Mouse (Mus musculus) heart, postnatal 4 days (tissue): ENCODE measurements around the gene AC124502.3. TPM values are rescaled to one million over a fixed set of nuclear protein-coding genes. Genes with fewer than 3 reads are reported as not detected.
"Not testable (repeated sequence)": the region's sequence is repeated elsewhere in the genome, so short reads cannot be mapped to it uniquely, and the experiment has no call there.

Experiments
- DNase-seq: peaks from one replicate; pipeline ENCODE4 v3.0.0; 2021
- total RNA-seq, 2 experiments: library from RNA; stranded (reverse); gene quantifications; 2 replicates each; pipeline ENCODE4 v1.2.3; 2021

AC124502.3 gene
- 1 to 10 TPM; 1.6 to 2.0 TPM for total RNA-seq

DNA sequence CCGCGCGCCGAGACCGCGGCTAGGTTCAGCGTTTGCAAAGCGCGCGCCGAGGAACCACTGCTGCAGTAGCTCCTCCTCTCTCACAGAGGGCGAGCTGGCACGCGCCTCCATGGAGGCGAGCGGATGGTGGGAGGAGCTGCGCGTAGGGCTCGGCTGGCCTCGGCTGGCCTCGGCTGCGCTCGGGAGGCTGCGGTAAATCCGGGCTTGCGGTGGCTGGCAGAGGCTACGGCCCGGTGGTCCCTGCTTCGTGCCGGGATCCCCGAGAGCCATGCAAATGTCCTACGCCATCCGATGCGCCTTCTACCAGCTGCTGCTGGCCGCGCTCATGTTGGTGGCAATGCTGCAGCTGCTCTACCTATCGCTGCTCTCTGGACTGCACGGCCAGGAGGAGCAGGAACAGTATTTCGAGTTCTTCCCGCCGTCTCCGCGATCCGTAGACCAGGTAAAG, at the start of gene AC124502.3, which contains the start of gene B4gat1:
Gene AC124502.3, plus strand, starts transcription at position 183 of the 448 bp plus-strand sequence.
Gene B4gat1, plus strand, starts transcription at position 118 of the 448 bp plus-strand sequence.
- peak; percentile 91 for DNase-seq

DNA sequence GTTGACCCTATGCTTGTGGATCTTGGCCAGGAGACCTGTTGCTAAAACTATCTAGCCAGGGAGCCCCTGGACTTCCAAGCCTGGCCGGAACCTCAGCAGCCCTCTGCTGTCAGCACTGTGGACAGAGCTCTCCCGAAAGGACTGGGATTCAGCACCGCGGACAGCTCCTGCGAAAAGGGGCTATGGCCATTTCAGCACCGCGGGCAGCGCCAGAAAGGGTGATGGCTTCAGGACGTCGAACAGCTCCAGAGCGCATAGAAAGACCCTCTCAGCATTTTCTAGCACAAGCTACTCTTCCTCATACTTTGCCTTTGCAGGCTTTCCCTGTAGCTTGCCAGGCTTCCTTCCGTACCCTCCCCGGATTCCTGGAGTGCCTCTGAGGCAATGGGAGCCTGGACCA, 49.7 kb upstream of the AC124502.3 start:
- peak; percentile 98 for DNase-seq

DNA sequence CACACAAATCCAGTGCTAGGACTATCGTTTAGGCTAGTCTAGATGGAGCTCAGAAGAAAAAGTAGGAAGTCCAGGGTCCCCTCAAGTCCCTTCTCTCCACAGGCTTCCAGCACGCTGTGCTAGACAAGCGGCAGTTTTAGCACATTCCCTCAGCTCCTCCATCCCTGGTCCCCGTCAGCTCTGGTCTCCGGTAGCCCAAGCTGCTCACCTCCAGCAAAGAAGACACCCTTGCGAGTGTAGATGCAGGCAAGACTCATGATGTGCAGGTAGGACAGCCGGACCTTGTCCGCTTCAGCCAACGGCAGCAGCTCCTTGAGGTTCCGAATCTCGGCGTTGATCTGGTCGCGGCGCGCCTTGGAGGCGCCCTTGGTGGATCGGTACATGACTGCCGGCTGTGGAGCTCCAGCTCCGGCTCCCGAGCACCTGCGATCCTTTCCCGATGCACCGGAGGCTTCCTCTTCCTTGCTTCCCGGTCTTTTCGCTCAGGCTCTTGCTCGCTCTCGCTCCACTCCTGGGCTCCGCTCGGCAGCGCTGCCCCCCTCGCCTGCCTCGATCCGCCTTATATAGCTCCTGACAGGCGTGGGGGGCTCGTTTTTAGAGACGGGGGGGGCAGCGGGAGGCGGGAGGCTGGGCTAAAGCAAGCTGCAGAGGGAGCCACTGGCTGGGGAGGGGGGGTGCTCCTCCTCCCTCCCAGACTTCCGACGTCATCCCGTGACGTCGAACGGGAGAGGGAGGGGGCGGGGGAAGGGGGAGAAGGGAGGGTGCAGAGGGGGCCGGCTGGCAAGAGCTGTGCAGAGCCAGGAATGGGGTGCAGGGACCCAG, 49.0 kb upstream of the AC124502.3 start:
- DNase-seq = no peak

DNA sequence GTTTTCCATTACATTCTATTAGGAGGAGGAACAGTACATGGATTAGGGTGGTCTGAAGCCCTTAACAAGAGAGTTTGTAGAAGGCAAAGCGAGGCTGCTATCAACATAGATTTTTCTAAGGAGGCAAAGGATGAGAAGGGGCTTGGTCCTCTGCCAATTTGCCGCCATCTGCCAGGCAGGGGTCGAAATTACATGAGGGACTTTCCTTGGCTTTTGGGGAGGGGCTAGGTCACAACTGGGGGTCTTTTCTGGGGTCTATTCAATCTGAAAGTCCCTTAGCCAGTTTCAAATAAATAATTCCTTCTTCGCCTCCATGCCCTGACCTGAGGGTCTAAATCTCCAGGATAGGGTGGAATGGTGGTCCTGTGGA, 48.5 kb upstream of the AC124502.3 start, which contains the start of gene Npas4:
Gene Npas4, minus strand, starts transcription at position 61 of the 370 bp plus-strand sequence.
- DNase-seq = no peak

DNA sequence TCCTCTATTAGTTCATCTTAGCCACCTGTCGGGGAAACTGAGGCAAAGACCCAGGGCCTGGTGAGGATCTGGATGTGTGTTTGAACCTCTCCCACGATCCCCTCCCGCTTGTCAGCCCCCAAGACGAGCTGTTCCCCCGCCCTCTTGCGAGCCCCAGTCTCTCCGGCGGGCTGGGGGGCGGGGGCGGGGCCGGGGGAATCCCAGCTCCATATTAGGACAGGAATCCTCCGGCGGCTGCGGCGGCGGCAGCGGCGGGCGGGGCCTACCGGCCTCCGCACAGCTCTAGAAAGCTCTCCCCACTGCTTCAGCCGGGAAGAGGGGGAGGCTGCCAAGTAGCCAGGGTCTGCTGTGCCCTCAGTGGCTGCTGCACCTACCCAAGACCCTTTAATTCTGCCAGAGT, 48.0 kb upstream of the AC124502.3 start:
- DNase-seq = no peak

DNA sequence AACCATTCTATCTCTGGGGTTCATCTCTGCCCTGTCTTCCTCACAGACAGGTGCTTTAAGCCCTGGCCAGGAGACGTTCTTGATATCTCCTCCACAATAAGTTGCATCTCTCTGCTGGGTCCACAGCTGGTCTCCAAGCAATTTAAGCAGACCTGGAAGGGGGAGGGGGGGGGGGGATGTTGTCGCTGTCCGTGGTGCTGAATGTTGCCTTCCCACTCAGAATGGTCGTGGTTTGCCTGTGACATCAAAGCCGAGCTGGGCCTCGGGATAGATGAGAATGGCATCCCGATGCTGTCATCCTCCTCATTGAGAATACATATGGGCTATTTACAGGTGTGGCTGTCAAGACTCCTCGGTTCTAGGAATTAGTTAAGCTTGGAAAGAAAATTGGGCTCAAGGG, 46.3 kb upstream of the AC124502.3 start:
- no peak for DNase-seq

DNA sequence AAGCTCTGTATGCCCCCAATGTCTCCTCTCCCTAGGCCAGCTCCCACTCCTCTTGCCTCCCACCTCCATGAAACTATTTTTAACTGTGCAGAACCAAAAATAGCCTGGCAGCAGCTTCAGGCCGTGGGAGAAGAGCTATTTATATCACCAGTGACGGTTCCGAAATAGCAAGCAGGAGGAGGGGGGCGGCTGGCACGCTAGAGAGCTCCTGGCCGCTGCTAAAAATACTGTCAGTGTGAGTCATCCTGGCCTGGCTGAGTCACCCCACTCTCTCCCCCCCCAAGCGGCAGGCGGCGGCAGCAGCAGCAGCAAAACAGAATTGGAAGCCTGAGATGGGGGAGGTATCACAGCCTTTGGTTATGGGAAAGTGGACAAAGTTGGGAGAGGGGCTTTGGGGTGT, 45.8 kb upstream of the AC124502.3 start:
- DNase-seq = peak; percentile 86

DNA sequence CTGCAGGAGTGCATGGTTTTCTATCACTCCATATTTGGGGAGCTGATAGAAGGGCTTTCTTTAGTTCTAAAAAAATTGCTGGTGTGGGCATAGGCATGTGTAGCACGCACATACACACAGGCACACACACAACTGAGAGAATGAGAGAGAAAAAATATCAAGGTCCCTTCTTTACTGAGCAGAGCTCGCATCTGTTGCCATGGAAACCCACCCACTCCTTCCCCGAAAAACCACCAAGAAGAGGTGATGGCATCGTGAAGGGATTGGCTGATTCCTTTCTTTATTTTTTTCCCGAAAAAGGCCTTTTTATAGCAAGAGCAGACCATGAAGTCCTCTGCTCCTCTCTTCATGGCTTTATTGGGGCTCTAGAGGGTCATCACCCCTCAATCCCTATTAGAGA, 44.6 kb upstream of the AC124502.3 start:
- DNase-seq = no peak

DNA sequence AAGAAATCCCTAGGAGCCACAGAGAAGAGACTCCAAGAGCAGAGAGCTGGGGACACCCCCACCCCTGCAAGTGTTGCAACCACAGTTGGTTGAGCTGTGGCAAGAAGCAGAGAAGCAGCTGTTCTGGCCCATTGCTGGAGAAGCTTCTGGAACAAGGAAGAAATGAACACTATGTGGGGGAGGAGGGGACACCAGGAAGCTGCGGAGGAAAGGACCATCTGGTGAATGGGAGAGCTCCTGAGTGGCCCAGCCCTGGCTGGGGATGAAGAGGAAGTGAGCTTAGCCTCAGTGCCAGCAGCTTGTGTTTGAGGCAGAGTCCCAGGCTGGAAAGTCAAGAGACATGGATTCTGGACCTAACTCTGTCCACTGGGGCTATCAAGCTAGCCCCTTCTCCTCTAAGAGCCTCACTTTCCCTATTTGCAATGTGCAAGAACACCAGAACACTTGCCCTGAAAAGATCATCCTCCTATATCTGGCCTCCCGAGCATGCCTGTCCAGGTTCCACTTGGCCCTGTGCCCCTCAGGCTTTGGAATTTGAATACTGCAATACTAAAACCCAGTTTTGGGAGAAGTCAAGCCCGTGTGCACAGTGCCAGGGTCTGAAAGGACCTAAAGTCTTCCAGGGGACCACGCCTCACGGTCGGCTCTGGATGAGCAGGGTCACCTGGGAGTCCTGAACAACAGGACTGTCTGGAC, 39.1 kb upstream of the AC124502.3 start:
- no peak for DNase-seq

DNA sequence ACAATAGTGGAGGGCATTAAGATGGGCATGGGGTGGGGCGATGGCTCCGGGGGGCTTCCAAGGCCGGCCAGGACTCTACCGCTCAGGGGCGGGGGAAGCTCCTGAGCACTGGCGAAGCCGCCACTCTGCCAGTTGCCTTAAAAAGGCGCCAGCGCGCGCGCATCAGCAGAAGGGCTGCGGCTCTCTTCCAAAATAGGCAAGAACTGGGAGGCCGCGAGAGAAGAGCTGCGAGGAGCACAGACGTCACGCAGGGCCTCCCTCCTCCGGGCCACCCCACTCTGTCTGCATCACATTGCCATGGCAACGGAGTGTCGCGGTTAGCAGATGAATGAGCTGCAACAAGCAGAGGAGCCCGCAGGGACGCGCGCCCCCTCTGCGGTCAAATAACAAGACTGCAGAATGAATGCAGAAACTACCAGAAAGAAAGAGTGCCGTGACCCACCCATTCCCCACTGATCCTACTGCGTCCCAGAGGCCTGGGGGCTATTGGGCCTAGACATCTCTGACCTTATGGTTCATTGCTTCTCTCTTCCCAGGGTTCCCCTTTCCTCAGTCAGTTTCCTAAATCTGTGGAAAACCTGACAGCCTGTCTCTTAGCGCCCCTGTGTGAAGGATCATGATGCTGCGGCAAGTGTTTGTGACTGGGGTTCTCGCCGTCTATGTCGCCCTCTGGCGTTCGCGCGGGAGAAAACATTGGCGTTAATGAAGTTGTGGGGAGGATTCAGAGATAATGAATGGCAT, 36.9 kb upstream of the AC124502.3 start:
- DNase-seq = peak; percentile 86

DNA sequence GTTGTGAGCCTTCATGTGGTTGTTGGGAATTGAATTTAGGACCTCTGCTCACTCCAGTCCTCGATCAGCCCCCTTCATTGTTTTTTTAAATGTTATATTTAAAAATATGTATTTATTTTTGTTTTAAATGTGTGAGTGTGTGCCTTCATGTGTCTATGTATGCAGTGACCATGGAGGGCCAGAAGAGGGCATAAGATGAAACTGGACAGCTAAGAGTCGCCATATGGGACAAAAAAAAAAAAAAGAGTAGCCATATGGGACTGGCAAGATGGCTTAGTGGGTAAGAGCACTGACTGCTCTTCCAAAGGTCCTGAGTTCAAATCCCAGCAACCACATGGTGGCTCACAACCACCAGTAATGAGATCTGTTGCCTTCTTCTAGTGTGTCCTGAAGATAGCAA, 35.0 kb upstream of the AC124502.3 start:
- not testable (repeated sequence) for DNase-seq

DNA sequence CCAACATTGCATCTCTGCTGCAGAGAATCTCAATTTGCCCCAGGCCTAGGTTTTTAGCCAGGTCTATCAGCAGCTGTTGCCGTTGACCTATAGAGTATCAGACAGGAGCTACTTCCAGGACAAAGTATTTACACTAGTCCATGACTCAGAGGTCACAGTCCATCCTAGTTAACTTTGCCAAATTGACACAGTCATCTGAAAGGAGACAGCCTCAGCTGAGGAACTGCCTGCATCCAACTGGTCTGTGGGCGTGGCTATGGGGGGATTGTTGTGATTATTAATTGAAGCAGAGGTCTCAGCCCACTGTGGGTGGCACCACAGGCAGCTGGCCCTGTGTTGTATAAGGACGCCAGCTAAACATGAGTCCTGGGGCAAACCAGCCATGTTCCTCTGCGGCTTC, 33.8 kb upstream of the AC124502.3 start:
- DNase-seq = no peak

DNA sequence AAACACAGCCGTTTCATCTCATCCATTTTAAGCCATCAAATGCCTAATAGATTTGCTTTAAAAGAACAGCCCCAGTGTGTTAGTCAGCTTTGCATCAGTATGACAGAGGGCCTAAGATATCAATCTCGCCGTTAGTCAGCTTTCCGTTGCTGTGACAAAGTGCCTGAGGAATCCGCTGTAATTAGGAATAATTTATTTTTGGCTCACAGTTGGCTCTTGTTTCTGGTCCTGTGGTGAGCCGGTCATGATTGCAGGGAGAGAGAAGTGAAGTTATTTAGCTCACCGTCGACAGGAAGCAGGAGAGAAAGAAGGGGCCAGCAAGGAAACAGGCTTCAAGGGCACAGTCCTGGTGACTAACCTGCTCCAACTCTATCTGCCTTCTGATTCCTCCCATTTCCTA, 25.6 kb upstream of the AC124502.3 start:
- no peak for DNase-seq

DNA sequence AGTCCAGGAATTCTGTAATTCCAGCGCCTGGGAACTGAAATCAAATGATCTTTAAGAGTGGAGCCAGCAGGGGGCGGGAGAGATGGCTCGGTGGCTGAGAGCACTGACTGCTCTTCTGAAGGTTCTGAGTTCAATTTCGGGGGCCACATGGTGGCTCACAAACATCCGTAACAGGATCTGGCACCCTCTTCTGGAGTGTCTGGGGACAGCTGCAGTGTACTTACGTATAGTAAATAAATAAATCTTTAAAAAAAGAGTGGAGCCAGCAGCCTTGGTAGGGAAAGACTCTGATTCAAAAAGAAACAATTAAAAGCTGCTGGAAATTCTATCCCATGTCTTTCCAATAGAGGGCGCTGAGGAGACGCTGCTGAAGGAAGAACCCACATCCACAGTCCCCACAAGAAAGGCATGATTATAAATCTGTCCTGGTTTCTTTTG, 23.7 kb upstream of the AC124502.3 start:
- DNase-seq = peak; percentile 40

DNA sequence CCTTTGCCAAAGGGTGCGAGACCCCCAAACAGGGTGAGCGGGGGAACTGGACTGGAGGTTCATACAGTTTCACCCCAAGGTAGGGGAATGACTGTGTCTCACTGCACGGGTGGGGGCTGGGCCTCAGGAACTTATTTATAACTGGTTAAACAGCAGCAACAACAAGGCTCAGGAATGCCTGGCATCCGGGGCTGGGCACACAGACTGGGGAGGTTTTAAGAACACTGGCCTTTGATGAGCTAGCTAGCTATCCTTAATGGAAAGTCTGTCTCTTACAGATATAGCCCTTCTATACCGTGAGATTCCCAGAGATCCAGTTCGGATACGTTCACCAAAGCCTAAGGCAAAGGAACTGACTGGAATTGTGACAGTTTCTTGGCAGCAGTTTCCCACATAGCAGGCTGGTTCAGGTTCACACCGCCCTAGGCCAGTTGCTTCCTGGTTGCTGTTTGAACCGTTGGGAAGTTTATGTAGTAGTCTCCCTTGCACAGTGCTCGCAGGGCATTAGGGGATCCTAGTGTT, 22.4 kb upstream of the AC124502.3 start:
- peak; percentile 69 for DNase-seq

DNA sequence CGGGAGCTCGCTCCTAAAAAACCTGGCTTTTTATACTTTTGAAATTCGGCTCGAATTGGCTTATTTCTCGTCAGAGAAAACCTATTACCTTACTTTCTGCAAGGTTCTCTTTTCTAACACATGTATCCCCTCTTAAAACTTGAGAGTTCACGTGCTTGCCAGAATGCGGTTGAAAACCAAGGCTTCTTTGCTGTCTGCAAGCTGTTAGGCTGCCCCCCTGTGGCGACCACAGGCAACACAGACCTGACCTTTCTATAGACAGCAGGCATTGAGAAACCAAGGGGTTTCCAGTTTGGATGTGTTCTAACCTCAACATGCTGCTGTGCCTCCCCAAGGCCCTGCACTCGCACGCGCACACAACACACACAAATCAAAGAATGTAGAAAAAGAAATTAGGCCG, 21.9 kb upstream of the AC124502.3 start:
- DNase-seq = peak; percentile 86

DNA sequence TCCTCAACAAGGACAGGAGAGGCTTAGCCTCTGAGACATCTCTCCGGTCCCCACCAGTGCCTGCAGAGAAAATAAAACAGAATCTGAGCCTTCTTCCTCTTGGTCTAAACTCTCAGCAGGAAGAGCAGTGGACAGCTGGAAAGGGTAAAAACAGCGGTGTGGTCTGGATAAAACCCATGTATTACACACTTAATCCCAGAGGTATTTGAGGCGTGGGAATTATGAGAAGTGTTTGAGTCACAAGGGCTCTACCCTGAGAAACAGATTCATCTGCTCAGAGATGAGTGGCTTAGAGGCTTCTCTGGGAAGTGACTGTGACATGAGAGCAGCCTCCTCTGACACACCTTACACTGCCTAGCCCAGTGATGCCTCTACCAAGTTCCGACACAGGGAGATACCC, 21.1 kb upstream of the AC124502.3 start:
- DNase-seq = no peak

DNA sequence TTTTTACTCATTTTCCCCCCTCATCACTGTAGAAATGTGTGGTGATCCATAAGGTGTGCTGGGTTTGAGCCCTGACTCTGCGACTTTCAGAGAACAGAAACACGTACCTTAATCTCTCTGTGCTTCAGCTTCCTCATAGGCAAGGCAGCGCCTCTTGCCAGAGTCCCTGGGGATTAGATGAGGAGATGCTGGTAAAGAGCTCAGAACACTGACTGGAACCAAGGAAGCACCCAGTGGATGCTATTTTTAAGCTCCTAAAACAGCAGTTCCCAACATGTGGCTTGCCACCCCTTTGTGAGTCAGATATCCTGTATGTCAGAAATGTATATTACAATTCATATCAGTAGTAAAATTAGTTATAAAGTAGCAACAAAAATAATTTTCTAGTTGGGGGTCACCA, 20.5 kb upstream of the AC124502.3 start:
- no peak for DNase-seq

DNA sequence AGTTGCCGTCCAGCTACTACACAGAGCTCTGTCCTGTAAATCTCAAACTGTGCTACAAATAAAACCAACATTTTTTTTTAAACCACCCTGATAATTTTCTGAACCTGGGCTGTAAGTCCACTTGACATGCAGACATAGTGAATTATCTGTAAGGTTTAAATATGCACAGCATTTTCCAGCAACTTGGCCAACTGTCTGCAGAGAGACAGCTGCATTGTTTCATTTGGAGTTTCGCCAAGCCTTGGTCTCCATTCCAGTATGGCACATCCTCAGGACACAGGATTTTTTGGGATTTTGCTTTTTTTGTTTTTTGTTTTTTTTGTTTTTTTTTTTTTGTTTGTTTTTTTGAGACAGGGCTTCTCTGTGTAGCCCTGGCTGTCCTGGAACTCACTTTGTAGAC, 17.3 kb upstream of the AC124502.3 start:
- DNase-seq = no peak

DNA sequence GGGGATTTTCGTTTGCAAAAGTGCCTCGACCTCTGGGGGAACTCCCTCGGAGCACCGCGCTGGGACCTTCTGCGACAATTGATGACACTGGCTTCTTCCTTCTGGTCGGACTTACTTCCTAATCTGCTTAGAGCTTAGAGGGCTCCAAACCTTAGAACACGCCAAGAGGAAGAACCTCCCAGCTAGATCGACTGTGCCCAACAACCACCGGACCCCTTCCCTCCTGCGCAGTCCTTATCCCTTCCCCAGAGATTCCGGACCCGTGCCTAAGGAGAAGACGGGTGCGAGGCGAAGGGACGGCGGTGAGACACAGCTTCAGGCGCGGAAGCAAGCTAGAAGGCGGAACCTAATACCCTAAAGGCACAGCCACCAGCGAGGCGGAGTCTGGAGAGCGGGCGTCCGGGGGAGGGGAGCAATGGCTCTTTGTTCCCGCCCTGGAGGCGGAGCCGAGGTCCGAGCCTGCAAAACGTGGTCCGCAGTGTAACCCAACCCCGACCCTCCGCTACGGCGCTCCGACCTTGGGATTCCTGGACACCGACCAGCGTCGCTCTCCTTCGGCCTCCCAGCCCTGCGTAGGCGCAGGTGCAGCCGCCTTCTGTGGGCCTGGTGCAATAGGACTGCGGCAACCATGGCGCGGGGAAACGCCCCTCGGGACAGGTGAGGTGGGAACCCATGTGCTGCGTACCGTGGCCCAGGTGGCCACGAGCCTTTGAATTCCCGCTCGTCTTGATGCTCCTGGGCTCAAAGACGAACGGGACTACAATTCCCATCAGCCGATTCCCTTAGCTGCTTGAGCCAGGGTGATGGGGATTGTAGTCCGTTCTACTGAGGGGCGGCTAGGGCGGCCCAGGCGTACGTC, 14.8 kb upstream of the AC124502.3 start, which contains the start of gene Slc29a2:
Gene Slc29a2, plus strand, starts transcription at position 240 of the 859 bp plus-strand sequence.
- peak; percentile 95 for DNase-seq

DNA sequence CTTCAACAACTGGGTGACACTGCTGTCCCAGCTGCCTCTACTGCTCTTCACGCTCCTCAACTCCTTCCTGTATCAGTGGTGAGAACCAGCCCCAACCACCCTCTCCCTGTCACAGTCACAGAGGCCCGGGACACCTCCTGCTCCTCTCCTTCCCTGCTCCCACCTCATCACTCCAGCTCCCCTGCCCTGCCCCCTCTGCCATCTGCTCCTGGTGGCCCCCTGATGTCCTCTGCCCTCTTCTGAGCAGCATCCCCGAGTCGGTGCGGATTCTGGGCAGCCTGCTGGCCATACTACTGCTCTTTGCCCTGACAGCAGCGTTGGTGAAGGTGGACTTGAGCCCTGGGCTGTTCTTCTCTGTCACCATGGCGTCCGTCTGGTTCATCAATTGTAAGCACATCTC, 12.6 kb upstream of the AC124502.3 start:
- no peak for DNase-seq

DNA sequence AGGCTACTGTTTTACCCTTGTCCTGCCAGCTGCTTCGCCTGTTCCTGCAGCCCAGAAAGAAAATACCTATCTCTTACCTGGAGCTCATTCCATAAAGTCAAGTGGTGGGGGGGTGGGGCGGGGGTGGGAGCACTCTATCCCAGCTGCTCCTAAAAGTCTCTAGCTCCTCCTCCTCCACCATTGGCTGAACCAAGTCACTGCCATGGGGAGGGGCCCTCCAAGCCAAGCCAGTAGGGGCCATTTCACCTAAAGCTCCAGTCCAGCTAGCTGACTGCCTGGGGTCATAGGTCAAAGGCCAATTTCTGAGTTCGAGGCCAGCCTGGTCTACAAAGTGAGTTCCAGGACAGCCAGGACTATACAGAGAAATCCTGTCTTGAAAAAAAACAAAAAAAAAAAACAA, 6.0 kb upstream of the AC124502.3 start:
- no peak for DNase-seq
